Mouse (Mus musculus) lung, embryonic 14.5 days (tissue): ENCODE measurements around the gene Slc23a4. TPM values are rescaled to one million over a fixed set of nuclear protein-coding genes. Genes with fewer than 3 reads are reported as not detected.

ENCODE experiments used
- ATAC-seq: fragments of 200-750 bp; cut with Nextera tagmentation; 2 replicates; pipeline ENCODE4 v1.8.0; 2017; ENCODE audit warnings: mild to moderate bottlenecking, moderate TSS enrichment, moderate library complexity; ENCODE audit not compliant: insufficient read depth
- DNase-seq: peaks from one replicate; pipeline ENCODE4 v3.0.0-alpha.2; 2015
- H3K27ac ChIP-seq: fragments of 300-500 bp; sonication (generic); 2 replicates; pipeline ENCODE4 v1.5.1; 2014; ENCODE audit warnings: low read depth, mild to moderate bottlenecking, moderate library complexity
- H3K27me3 ChIP-seq: fragments of 300-500 bp; sonication (generic); 2 replicates; pipeline ENCODE4 v1.6.1; 2014; ENCODE audit warnings: low read length, control low read depth; ENCODE audit not compliant: insufficient read depth
- H3K36me3 ChIP-seq: fragments of 300-500 bp; sonication (generic); 2 replicates; pipeline ENCODE4 v1.6.1; 2014; ENCODE audit warnings: control low read depth; ENCODE audit not compliant: insufficient read depth
- H3K4me1 ChIP-seq: fragments of 300-500 bp; sonication (generic); 2 replicates; pipeline ENCODE4 v1.6.1; 2014; ENCODE audit warnings: antibody characterized with exemption, control low read depth; ENCODE audit not compliant: insufficient read depth
- H3K4me2 ChIP-seq: fragments of 300-500 bp; sonication (generic); 2 replicates; pipeline ENCODE4 v1.6.1; 2014; ENCODE audit warnings: mild to moderate bottlenecking
- H3K4me3 ChIP-seq: fragments of 300-500 bp; sonication (generic); 2 replicates; pipeline ENCODE4 v1.5.1; 2014; ENCODE audit warnings: low read depth, low read length
- H3K9ac ChIP-seq: fragments of 300-500 bp; sonication (generic); 2 replicates; pipeline ENCODE4 v1.6.1; 2014
- H3K9me3 ChIP-seq: fragments of 300-500 bp; sonication (generic); 2 replicates; pipeline ENCODE4 v1.6.1; 2016; ENCODE audit warnings: low read depth, low read length, control low read depth
- CTCF ChIP-seq: IDR thresholded peaks from 2 replicates; pipeline ENCODE4 v1.5.1; 2016; ENCODE audit warnings: antibody characterized with exemption, low read depth
- WGBS: fragments of 180-500 bp; shearing (Covaris S2); extraction: QIAGEN DNeasy Blood & Tissue Kit; methylation state at CpG from one replicate; pipeline ENCODE4 v1.1.7; 2014; 5-methylcytosine and 5-hydroxymethylcytosine counted together
- polyA plus RNA-seq: library from polyadenylated mRNA; unstranded; fragments of >200 nt; fragmentation: Nextera tagmentation; extraction: Ambion mirVana; gene quantifications from 2 replicates; pipeline ENCODE4 v1.2.1, GENCODE M21; 2014

The Slc23a4 gene
- polyA plus RNA-seq, 1 experiment from 2014 or later = 0.62 TPM

GRCm38 (mm10) chr6:34946486-34947079 is 41.6 kb downstream of the Slc23a4 start:
- WGBS = 79% methylated on average over 1 of the region's 1 CpGs
- no peak for TF ChIP-seq CTCF
- Histone ChIP-seq H3K4me1 (no peaks in the 10 kb centered on the region), H3K9ac (no peak overlapping the region), H3K27ac (no peak overlapping the region), H3K9me3 (no peaks in the 10 kb centered on the region), H3K27me3 (no peaks in the 10 kb centered on the region), H3K4me3 (no peak overlapping the region), H3K4me2 (no peak overlapping the region), H3K36me3 (no peaks in the 10 kb centered on the region)
- ATAC-seq = no peak
- no peak for DNase-seq

GRCm38 (mm10) chr6:34943499-34943898 is 44.7 kb downstream of the Slc23a4 start:
- H3K4me3 ChIP-seq = no peak overlapping the region
- TF ChIP-seq CTCF = no peak
- WGBS = 57% methylated on average over 5 of the region's 5 CpGs
- no peak overlapping the region for H3K27ac ChIP-seq
- ATAC-seq = no peak
- no peak overlapping the region for H3K9ac ChIP-seq
- no peaks in the 10 kb centered on the region for H3K27me3 ChIP-seq
- no peaks in the 10 kb centered on the region for H3K9me3 ChIP-seq
- no peaks in the 10 kb centered on the region for H3K4me1 ChIP-seq
- H3K36me3 ChIP-seq = no peaks in the 10 kb centered on the region
- DNase-seq = peak; percentile 37
- H3K4me2 ChIP-seq = no peak overlapping the region

- Histone ChIP-seq H3K4me3 (no peak overlapping the region), H3K9ac (no peak overlapping the region), H3K36me3 (no peaks in the 10 kb centered on the region), H3K27me3 (no peaks in the 10 kb centered on the region), H3K27ac (no peak overlapping the region), H3K4me2 (no peak overlapping the region), H3K9me3 (no peaks in the 10 kb centered on the region), H3K4me1 (no peaks in the 10 kb centered on the region)
- ATAC-seq (no peak), DNase-seq (no peak)
- no peak for TF ChIP-seq CTCF
- WGBS = 88% methylated on average over 9 of the region's 9 CpGs
These were observed 45.8 kb downstream of the Slc23a4 start for GRCm38 (mm10) chr6:34942446-34942845.

- H3K4me3 ChIP-seq = no peak overlapping the region
- TF ChIP-seq CTCF = no peak
- H3K4me2 ChIP-seq = no peak overlapping the region
- no peaks in the 10 kb centered on the region for H3K36me3 ChIP-seq
- no peaks in the 10 kb centered on the region for H3K27me3 ChIP-seq
- H3K9ac ChIP-seq = no peak overlapping the region
- H3K4me1 ChIP-seq = no peaks in the 10 kb centered on the region
- 77% methylated on average over 2 of the region's 2 CpGs for WGBS
- H3K27ac ChIP-seq = no peak overlapping the region
- DNase-seq (no peak), ATAC-seq (no peak)
- H3K9me3 ChIP-seq = no peaks in the 10 kb centered on the region
These were observed 46.7 kb downstream of the Slc23a4 start for GRCm38 (mm10) chr6:34941496-34941895.

- Histone ChIP-seq H3K36me3 (no peaks in the 10 kb centered on the region), H3K4me1 (no peaks in the 10 kb centered on the region), H3K27ac (no peak overlapping the region), H3K27me3 (no peaks in the 10 kb centered on the region), H3K4me2 (no peak overlapping the region), H3K9me3 (no peaks in the 10 kb centered on the region), H3K4me3 (no peak overlapping the region), H3K9ac (no peak overlapping the region)
- 87% methylated on average over 8 of the region's 8 CpGs for WGBS
- no peak for ATAC-seq
- no peak for DNase-seq
- no peak for TF ChIP-seq CTCF
These were observed 48.8 kb downstream of the Slc23a4 start for GRCm38 (mm10) chr6:34939451-34939850.

- Histone ChIP-seq H3K4me1 (no peaks in the 10 kb centered on the region), H3K9me3 (no peaks in the 10 kb centered on the region), H3K4me3 (no peak overlapping the region), H3K27ac (no peak overlapping the region), H3K9ac (no peak overlapping the region), H3K4me2 (no peak overlapping the region), H3K27me3 (no peaks in the 10 kb centered on the region), H3K36me3 (no peaks in the 10 kb centered on the region)
- no peak for ATAC-seq
- DNase-seq = no peak
- TF ChIP-seq CTCF = no peak
- WGBS = 27% methylated on average over 4 of the region's 4 CpGs
These were observed 49.3 kb downstream of the Slc23a4 start for GRCm38 (mm10) chr6:34938929-34939325.

- Histone ChIP-seq H3K27ac (peak overlapping the region; percentile 21), H3K4me2 (no peak overlapping the region), H3K4me3 (no peak overlapping the region), H3K9me3 (no peaks in the 10 kb centered on the region), H3K36me3 (no peaks in the 10 kb centered on the region), H3K4me1 (no peaks in the 10 kb centered on the region), H3K9ac (no peak overlapping the region), H3K27me3 (no peaks in the 10 kb centered on the region)
- no peak for TF ChIP-seq CTCF
- 36% methylated on average over 7 of the region's 7 CpGs for WGBS
- DNase-seq = no peak
- no peak for ATAC-seq
These were observed 49.8 kb downstream of the Slc23a4 start for GRCm38 (mm10) chr6:34938280-34938928.
